Mouse (Mus musculus): ENCODE data around the gene Gm7534. TPM values are rescaled to one million over a fixed set of nuclear protein-coding genes. Genes with fewer than 3 reads are reported as not detected.
A peak's percentile ranks its signal among the peaks of the same experiment; 100 is the strongest.
"Not testable (repeated sequence)": the region's sequence is repeated elsewhere in the genome, so short reads cannot be mapped to it uniquely, and the experiment has no call there.

Gm7534 gene
- total RNA-seq, 4 experiments from 2014 or later, result not detected

DNA sequence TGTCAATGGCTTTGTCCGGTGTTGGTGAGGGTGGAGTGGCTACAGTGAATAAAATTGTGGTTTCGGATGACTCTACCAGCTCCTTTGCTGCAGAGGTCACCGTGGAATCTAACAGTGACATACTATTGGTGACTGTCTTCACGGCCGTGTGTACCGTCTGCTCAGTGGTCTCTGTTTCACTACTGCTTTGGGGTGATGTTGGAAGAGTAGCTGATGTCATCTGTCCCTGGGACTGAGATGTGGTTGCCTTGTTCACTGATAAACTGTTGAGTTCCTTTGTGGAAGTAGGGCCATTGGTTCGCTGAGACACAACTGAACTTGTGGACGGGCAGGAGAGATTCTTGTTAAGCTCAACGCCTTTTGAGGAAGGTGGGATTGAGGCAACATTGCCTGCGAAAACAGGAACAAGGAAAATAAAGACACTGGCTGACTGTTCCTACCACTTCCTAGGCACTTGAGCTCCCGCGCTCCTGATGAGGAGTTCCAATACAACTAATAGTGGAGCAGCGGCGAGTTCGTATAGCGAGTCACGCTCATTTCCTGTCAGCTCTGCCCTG is 614 bp upstream of the Gm7534 start:
- DNase-seq (ENCODE audit: low spot score in 2 of 2), result no peak

GRCm38 (mm10) chr4:134199371-134199770 is 3.4 kb downstream of the Gm7534 start:
- no peak for DNase-seq (ENCODE audit: low spot score in 2 of 2)

- DNase-seq (ENCODE audit: low spot score in 2 of 2), result peak in 1 of 2 experiments; percentile 12
Measured at GRCm38 (mm10) chr4:134186268-134186667, 16.5 kb downstream of the Gm7534 start.

- no peak for DNase-seq (ENCODE audit: low spot score in 2 of 2)
Measured at GRCm38 (mm10) chr4:134185569-134185968, 17.2 kb downstream of the Gm7534 start.

DNA sequence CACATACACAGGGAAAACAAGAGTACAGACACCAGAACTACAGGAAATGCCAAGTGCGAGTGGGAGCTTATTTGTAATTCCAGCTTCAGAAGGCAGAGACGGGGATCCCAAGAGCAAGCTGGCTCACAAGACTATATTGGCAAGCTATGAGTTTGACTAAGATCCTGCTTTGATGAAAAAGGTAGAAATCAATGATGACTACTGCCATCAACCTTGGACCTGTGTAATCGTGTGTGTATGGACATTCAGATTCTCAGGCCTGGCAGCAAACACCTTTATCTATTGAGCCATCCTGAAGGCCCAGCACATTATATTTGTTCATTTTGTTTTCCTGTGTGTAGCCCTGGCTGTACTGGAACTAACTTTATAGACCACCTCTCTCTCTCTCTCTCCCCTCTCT is 19.1 kb downstream of the Gm7534 start:
- DNase-seq (ENCODE audit: low spot score in 2 of 2), result no peak

GRCm38 (mm10) chr4:134181825-134182224 is 21.0 kb downstream of the Gm7534 start:
- DNase-seq (ENCODE audit: low spot score in 2 of 2), result no peak

DNA sequence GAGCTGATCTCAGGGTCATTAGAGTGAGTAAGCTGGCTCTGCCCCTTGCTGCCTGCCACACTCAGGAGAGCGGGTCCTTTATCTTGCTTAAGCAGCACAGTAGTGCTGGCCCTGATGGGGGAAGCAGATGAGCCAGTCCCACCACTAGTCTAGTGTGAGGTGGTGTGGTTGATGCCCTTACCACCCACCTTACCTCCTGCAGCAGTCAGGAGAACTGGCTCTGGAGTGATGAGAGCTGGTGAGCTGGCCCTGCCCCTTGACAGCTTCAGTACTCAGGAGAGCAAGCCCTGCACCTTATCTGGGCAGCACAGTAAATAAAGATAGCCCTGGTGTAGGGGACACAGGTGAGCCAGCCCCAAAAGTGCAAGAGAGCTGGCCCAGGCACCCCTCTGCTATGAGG is 21.7 kb downstream of the Gm7534 start:
- no peak for DNase-seq (ENCODE audit: low spot score in 2 of 2)

DNA sequence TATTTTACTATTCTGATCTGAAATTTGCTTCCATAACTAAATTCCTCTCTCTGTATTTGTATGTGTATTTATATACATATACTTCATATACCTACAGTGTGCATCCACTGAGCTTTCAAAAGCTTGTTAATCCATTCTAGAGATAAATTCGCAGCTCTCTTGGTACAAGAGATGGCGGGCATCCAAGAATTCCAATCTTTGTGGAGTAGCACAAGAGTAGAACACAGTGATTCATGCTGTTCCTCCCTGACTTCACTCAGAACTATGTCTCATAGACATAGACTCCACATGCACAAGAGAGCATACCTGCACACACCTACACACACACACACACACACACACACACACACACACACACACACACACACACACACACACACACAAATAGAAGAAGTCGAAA is 30.4 kb downstream of the Gm7534 start:
- DNase-seq (ENCODE audit: low spot score in 2 of 2), result no peak

- DNase-seq (ENCODE audit: low spot score in 2 of 2), result no peak
Measured at GRCm38 (mm10) chr4:134166906-134167305, 35.9 kb downstream of the Gm7534 start.

GRCm38 (mm10) chr4:134165548-134166465 is 37.0 kb downstream of the Gm7534 start:
- DNase-seq (ENCODE audit: low spot score in 2 of 2), result no peak

DNA sequence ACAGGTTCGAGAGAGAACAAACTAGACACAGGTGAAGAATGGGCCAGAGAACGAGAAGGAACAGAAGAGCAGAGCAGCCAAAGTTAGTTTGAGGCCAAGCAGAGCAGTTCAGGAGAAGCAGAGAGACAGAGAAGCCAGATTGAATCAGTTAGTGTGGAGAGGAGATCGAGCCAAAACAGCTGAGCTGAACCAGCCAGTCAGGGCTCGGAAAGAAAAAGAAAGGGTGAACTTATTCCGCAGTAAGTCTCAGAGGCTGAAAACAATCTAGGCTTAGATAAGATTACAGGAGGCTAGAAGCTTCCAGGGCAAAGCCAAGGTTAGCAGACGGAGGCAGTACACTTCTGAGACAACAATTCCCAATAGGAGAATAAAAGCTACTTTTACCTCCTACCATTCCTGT is 37.8 kb downstream of the Gm7534 start:
- no peak for DNase-seq (ENCODE audit: low spot score in 2 of 2)

DNA sequence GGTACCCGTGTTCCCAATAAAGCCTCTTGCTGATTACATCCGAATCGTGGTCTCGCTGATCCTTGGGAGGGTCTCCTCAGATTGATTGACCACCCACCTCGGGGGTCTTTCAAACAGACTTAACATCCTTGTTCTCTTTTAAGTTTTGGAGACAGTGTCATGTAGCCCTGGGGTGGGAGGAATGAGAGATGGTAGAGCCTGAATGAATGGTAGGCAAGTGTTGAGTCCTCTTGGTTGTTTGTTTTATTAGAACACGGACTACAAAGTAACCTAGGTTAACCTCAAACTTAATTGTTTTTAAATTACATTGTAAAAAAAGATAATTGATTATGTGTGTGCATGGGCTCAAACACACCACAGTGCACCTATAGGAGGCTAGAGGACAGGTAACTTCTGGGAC is 38.2 kb downstream of the Gm7534 start:
- no peak for DNase-seq (ENCODE audit: low spot score in 2 of 2)

GRCm38 (mm10) chr4:134160071-134160470 is 42.7 kb downstream of the Gm7534 start:
- peak; percentile 12 to 32 for DNase-seq (ENCODE audit: low spot score in 2 of 2)

DNA sequence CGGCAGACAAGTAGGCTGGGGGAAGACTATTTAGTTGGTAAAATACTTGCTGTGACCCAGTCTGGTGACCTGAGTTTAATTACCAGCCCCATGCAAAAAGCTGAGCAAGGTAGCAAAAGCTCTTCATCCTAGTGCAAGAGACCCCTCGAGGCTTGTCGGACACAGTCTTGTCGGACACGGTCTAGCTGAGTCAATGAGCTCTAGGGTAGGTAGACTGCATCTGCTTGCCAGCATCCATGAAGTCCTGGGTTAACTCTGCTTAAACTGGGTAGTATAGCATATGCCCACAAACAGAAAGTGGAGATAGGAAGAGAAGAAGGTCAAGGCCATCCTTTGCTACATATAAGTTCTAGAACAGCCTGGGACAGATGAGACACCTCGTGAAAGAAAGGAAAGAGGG is 44.0 kb downstream of the Gm7534 start:
- DNase-seq (ENCODE audit: low spot score in 2 of 2), result no peak

GRCm38 (mm10) chr4:134157558-134157957 is 45.2 kb downstream of the Gm7534 start:
- DNase-seq (ENCODE audit: low spot score in 2 of 2), result no peak

DNA sequence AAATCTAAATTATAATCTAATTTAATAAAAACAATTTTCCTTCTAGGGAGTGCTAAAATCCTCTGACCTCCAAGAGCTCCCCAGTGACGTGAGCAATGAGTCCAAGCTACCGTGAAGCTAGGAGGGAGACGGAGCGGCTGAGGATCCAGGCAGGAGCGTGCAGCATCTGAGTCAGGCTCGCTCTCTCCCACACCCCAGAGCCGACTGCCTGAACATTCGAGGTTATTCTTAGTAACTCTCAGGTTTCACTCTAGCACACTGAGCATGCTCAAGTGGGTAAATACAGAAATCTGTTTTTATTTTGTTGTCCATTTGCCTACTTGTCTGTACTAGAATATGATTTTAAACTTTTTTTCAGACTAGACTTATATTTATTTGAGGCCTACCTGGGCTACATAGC is 46.1 kb downstream of the Gm7534 start:
- DNase-seq (ENCODE audit: low spot score in 2 of 2), result peak; percentile 62 to 76

GRCm38 (mm10) chr4:134155961-134156465 is 46.8 kb downstream of the Gm7534 start:
- peak; percentile 27 to 52 for DNase-seq (ENCODE audit: low spot score in 2 of 2)

DNA sequence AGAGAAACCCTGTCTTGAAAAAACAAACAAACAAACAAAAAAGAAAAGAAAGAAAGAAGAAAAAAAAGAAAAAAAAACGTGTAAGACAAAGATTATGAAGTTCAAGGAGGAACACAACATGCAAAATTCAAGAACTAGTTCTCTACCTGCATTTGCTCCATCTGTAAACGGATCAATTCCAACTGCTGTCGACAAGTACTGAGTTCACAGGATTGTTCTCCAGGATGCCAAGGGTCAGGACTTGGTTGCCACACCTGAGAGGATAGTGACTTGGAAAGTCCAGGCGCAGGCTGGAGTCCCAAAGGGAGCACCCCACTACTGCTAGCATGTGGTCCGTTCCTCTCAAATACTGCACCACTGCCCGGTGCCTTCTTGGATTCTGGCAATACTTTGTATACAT is 47.3 kb downstream of the Gm7534 start:
- DNase-seq (ENCODE audit: low spot score in 2 of 2), result no peak

- peak; percentile 51 to 69 for DNase-seq (ENCODE audit: low spot score in 2 of 2)
Measured at GRCm38 (mm10) chr4:134154354-134154753, 48.5 kb downstream of the Gm7534 start.

- no peak for DNase-seq (ENCODE audit: low spot score in 2 of 2)
Measured at GRCm38 (mm10) chr4:134153656-134154055, 49.1 kb downstream of the Gm7534 start.

DNA sequence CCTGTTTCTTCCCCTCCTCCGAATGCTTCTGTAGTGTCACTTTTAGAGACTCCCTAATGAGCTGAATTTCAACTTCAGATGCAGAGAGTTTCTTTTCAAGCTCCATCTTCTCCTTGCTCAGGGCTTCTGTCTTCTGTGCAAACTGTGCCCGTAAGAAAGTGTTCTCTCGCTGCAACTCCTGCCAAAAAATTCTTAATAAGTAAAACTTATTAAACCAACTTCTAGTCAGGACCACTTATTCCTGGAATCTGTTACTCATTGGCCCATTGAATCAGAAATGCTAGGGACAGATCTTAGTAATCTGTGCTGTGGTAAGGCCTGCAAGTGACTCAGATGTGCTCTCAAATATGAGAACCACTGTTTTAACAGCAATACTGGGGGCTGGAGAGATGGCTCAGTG is 50.7 kb downstream of the Gm7534 start:
- DNase-seq (ENCODE audit: low spot score in 2 of 2), result no peak

DNA sequence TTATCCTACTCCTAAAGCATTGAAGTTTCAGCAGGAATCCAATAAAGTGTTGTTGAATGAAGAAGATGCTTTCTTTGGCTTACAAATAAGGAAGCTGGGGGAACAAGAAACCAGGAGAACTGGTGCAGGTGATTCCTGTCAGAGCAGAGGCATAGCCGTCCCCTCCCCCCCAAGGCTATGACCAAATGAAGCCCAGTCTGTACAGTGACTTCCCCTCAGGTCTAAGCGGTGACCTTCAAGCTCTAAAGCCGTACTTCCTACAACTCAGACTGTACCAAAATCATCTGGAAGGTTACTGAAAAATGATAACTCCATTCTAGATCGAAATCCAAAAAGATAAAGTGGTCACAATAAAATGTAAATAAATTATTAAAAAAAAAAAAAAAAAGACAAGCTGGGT is 53.4 kb downstream of the Gm7534 start:
- no peak for DNase-seq (ENCODE audit: low spot score in 2 of 2)

GRCm38 (mm10) chr4:134144297-134144696 is 58.5 kb downstream of the Gm7534 start:
- not testable (repeated sequence) for DNase-seq (ENCODE audit: low spot score in 2 of 2)
